Mouse (Mus musculus): ENCODE results near the gene Ski. TPM values are rescaled to one million over a fixed set of nuclear protein-coding genes. Genes with fewer than 3 reads are reported as not detected.

Gene Ski
- polyA plus RNA-seq, 1 experiment: 32.2 TPM

- no peak for DNase-seq (ENCODE audit: low read depth in 1 of 2, low spot score in 2 of 2)
- peak overlapping the region; percentile 7; the same call in 1 of the 2 replicates for H3K27ac ChIP-seq (ENCODE audit: insufficient read depth, low read length)
- H3K36me3 ChIP-seq (ENCODE audit: control insufficient read depth, insufficient read depth, low read length): no peaks in the 10 kb centered on the region
- H3K4me3 ChIP-seq (ENCODE audit: extremely low read depth, insufficient read depth, insufficient read length): no peak overlapping the region
- WGBS: 49% methylated on average over 3 of the region's 3 CpGs
- no peaks in the 10 kb centered on the region for H3K27me3 ChIP-seq (ENCODE audit: control insufficient read depth, insufficient read depth, low read length)
- TF ChIP-seq CTCF (IDR thresholded peaks at IDR 0.05; ENCODE audit: extremely low read depth, insufficient read depth, insufficient read length, insufficient replicate concordance): no peak
- no peak for TF ChIP-seq POLR2A (IDR thresholded peaks at IDR 0.05; ENCODE audit: low read depth, low read length)
- peaks cover 38% of the 10 kb centered on the region; the same call in 1 of the 2 replicates for H3K4me1 ChIP-seq (ENCODE audit: control insufficient read depth, insufficient read depth, insufficient read length)
Observed at GRCm38 (mm10) chr4:155207841-155208240, 14.6 kb downstream of the Ski start.

GRCm38 (mm10) chr4:155206498-155206897 is 15.9 kb downstream of the Ski start:
- peaks cover 51% of the 10 kb centered on the region; the same call in 1 of the 2 replicates for H3K4me1 ChIP-seq (ENCODE audit: control insufficient read depth, insufficient read depth, insufficient read length)
- H3K36me3 ChIP-seq (ENCODE audit: control insufficient read depth, insufficient read depth, low read length): no peaks in the 10 kb centered on the region
- WGBS: 64% methylated on average over 8 of the region's 8 CpGs

GRCm38 (mm10) chr4:155205919-155206318 is 16.5 kb downstream of the Ski start:
- Histone ChIP-seq H3K4me3 (ENCODE audit: extremely low read depth, insufficient read depth, insufficient read length) (no peak overlapping the region), H3K27ac (ENCODE audit: insufficient read depth, low read length) (no peak overlapping the region), H3K27me3 (ENCODE audit: control insufficient read depth, insufficient read depth, low read length) (no peaks in the 10 kb centered on the region), H3K36me3 (ENCODE audit: control insufficient read depth, insufficient read depth, low read length) (no peaks in the 10 kb centered on the region), H3K4me1 (ENCODE audit: control insufficient read depth, insufficient read depth, insufficient read length) (peaks cover 53% of the 10 kb centered on the region; the same call in 1 of the 2 replicates)
- TF ChIP-seq POLR2A (IDR thresholded peaks at IDR 0.05; ENCODE audit: low read depth, low read length) (no peak), CTCF (IDR thresholded peaks at IDR 0.05; ENCODE audit: extremely low read depth, insufficient read depth, insufficient read length, insufficient replicate concordance) (no peak)
- no peak for DNase-seq (ENCODE audit: low read depth in 1 of 2, low spot score in 2 of 2)
- WGBS: 76% methylated on average over 6 of the region's 6 CpGs

More at GRCm38 (mm10) chr4:155206498-155206897, 15.9 kb downstream of the Ski start:
- H3K4me3 ChIP-seq (ENCODE audit: extremely low read depth, insufficient read depth, insufficient read length): no peak overlapping the region
- no peak for TF ChIP-seq POLR2A (IDR thresholded peaks at IDR 0.05; ENCODE audit: low read depth, low read length)
- no peak for DNase-seq (ENCODE audit: low read depth in 1 of 2, low spot score in 2 of 2)
- no peaks in the 10 kb centered on the region for H3K27me3 ChIP-seq (ENCODE audit: control insufficient read depth, insufficient read depth, low read length)
- H3K27ac ChIP-seq (ENCODE audit: insufficient read depth, low read length): no peak overlapping the region

- 86% methylated on average over 7 of the region's 7 CpGs for WGBS
- Histone ChIP-seq H3K27me3 (ENCODE audit: control insufficient read depth, insufficient read depth, low read length) (no peaks in the 10 kb centered on the region), H3K27ac (ENCODE audit: insufficient read depth, low read length) (peak overlapping the region; percentile 58), H3K36me3 (ENCODE audit: control insufficient read depth, insufficient read depth, low read length) (no peaks in the 10 kb centered on the region), H3K4me3 (ENCODE audit: extremely low read depth, insufficient read depth, insufficient read length) (no peak overlapping the region), H3K4me1 (ENCODE audit: control insufficient read depth, insufficient read depth, insufficient read length) (peaks cover 35% of the 10 kb centered on the region; the same call in 1 of the 2 replicates)
- DNase-seq (ENCODE audit: low read depth in 1 of 2, low spot score in 2 of 2): no peak
- TF ChIP-seq POLR2A (IDR thresholded peaks at IDR 0.05; ENCODE audit: low read depth, low read length) (no peak), CTCF (IDR thresholded peaks at IDR 0.05; ENCODE audit: extremely low read depth, insufficient read depth, insufficient read length, insufficient replicate concordance) (no peak)
Observed at GRCm38 (mm10) chr4:155201764-155202163, 20.6 kb downstream of the Ski start.

GRCm38 (mm10) chr4:155200861-155201390 is 21.5 kb downstream of the Ski start:
- Histone ChIP-seq H3K27ac (ENCODE audit: insufficient read depth, low read length) (peak overlapping the region; percentile 71), H3K4me1 (ENCODE audit: control insufficient read depth, insufficient read depth, insufficient read length) (peaks cover 39% of the 10 kb centered on the region; the same call in 1 of the 2 replicates)
- DNase-seq (ENCODE audit: low read depth in 1 of 2, low spot score in 2 of 2): peak; percentile 62 to 98

GRCm38 (mm10) chr4:155197726-155198125 is 24.7 kb downstream of the Ski start:
- no peak for DNase-seq (ENCODE audit: low read depth in 1 of 2, low spot score in 2 of 2)
- 0 out of 2 replicates have a peak, but pooled peaks cover 1% of the 10 kb centered on the region for H3K36me3 ChIP-seq (ENCODE audit: control insufficient read depth, insufficient read depth, low read length)
- 37% methylated on average over 6 of the region's 6 CpGs for WGBS
- no peak overlapping the region for H3K4me3 ChIP-seq (ENCODE audit: extremely low read depth, insufficient read depth, insufficient read length)
- no peaks in the 10 kb centered on the region for H3K27me3 ChIP-seq (ENCODE audit: control insufficient read depth, insufficient read depth, low read length)
- TF ChIP-seq CTCF (IDR thresholded peaks at IDR 0.05; ENCODE audit: extremely low read depth, insufficient read depth, insufficient read length, insufficient replicate concordance) (no peak), POLR2A (IDR thresholded peaks at IDR 0.05; ENCODE audit: low read depth, low read length) (no peak)
- peaks cover 40% of the 10 kb centered on the region; the same call in 1 of the 2 replicates for H3K4me1 ChIP-seq (ENCODE audit: control insufficient read depth, insufficient read depth, insufficient read length)
- no peak overlapping the region for H3K27ac ChIP-seq (ENCODE audit: insufficient read depth, low read length)

More at GRCm38 (mm10) chr4:155200861-155201390, 21.5 kb downstream of the Ski start:
- 4% methylated on average over 3 of the region's 3 CpGs for WGBS
- H3K36me3 ChIP-seq (ENCODE audit: control insufficient read depth, insufficient read depth, low read length): no peaks in the 10 kb centered on the region
- H3K27me3 ChIP-seq (ENCODE audit: control insufficient read depth, insufficient read depth, low read length): no peaks in the 10 kb centered on the region
- TF ChIP-seq CTCF (IDR thresholded peaks at IDR 0.05; ENCODE audit: extremely low read depth, insufficient read depth, insufficient read length, insufficient replicate concordance) (no peak), POLR2A (IDR thresholded peaks at IDR 0.05; ENCODE audit: low read depth, low read length) (no peak)
- H3K4me3 ChIP-seq (ENCODE audit: extremely low read depth, insufficient read depth, insufficient read length): no peak overlapping the region

GRCm38 (mm10) chr4:155195204-155195603 is 27.2 kb downstream of the Ski start:
- TF ChIP-seq POLR2A (IDR thresholded peaks at IDR 0.05; ENCODE audit: low read depth, low read length) (no peak), CTCF (IDR thresholded peaks at IDR 0.05; ENCODE audit: extremely low read depth, insufficient read depth, insufficient read length, insufficient replicate concordance) (no peak)
- WGBS: 85% methylated on average over 9 of the region's 9 CpGs
- peaks cover 42% of the 10 kb centered on the region; the same call in 1 of the 2 replicates for H3K4me1 ChIP-seq (ENCODE audit: control insufficient read depth, insufficient read depth, insufficient read length)

More at GRCm38 (mm10) chr4:155195204-155195603, 27.2 kb downstream of the Ski start:
- Histone ChIP-seq H3K36me3 (ENCODE audit: control insufficient read depth, insufficient read depth, low read length) (0 out of 2 replicates have a peak, but pooled peaks cover 1% of the 10 kb centered on the region), H3K27me3 (ENCODE audit: control insufficient read depth, insufficient read depth, low read length) (no peaks in the 10 kb centered on the region), H3K4me3 (ENCODE audit: extremely low read depth, insufficient read depth, insufficient read length) (no peak overlapping the region), H3K27ac (ENCODE audit: insufficient read depth, low read length) (no peak overlapping the region)
- DNase-seq (ENCODE audit: low read depth in 1 of 2, low spot score in 2 of 2): no peak
